Mouse (Mus musculus): ENCODE results near the gene Elmod2.

The Elmod2 gene

DNA sequence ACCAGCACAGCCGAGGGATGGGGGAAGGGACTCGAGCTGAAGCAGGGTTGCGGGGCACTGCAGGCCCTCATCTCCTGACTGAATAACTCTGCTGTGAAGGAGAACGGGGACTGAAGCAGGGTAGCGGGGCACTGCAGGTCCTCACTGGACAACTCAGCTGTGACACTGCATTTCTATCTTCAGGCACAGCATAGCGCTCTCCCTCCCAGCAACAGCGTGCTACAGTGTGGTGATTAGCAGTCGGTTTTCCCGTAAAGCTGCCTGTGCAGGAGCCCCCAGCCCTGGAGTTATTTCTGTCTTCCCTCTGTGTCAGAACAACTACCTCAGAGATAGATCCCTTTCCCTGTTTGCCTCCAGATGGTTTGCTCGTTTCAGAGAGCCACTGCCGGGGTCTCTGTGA, 57.8 kb downstream of the Elmod2 start:
- DNase-seq (ENCODE audit: low spot score): no peak

DNA sequence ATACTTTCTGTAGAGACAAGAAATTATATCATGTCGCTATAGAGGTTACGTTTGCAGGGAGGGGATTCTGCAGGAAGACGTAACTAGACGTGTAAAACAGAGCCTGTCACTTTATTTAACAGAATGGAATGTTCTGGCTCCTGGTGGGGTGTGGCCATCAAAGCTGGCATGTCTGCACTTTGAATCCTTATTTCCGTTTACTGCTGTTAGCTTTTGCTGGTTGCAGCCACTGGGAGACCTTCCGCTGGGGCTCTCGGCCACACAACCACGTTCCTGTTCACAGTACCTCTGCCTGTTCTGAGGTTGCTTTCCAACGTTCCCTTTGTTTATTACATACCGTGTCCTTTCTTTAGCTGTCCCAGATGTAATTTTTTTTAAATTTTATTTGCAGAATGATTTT, 59.8 kb downstream of the Elmod2 start:
- no peak for DNase-seq (ENCODE audit: low spot score)

DNA sequence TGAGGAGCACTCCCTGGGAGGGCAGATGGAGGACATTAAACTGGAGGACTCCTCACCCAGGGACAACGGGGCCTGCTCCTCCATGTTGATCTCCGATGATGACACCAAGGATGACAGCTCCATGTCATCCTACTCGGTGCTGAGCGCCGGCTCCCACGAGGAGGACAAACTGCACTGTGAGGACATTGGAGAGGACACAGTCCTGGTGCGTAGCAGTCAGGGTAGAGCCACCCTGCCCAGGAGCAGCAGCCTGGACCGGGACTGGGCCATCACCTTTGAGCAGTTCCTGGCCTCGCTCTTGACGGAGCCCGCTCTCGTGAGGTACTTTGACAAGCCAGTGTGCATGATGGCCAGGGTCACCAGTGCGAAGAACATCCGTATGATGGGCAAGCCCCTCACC, 61.1 kb downstream of the Elmod2 start:
- no peak for DNase-seq (ENCODE audit: low spot score)

Measured in ovary, adult 18-20 months (tissue).